Mouse (Mus musculus) layer of hippocampus, adult 9-11 months (tissue): ENCODE measurements around the gene Trim31.

Source experiments
- DNase-seq: peaks from one replicate; pipeline ENCODE4 v3.0.0; 2022

Gene Trim31

GRCm38 (mm10) chr17:36947051-36947819 lies 49.3 kb downstream of the Trim31 start:
- no peak for DNase-seq

GRCm38 (mm10) chr17:36948286-36948685 lies 50.4 kb downstream of the Trim31 start:
- DNase-seq, result no peak

DNA sequence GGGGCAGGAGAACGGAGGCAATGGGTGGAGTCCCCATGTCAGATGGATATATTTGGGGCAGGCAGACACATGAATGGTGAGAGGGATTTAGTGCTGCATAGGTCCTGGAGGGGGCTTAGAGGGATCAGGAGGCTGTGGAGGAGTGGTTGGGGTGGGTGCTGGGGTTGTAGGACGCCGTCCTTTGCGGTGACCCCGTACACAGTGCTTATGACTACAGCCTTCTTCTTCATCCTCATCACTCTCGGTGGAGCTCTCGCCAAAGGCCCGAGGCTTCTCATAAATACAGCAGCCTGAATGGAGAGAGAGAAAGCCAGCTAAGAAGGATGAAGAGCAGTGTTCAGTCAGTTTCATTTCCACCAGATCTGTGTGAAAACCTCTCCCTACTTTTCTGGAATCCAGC lies 51.3 kb downstream of the Trim31 start:
- no peak for DNase-seq

GRCm38 (mm10) chr17:36950981-36951947 lies 53.3 kb downstream of the Trim31 start, which contains the start of gene Ppp1r11:
Gene Ppp1r11 (minus strand): TSS chr17:36951741.
- peak; percentile 97 for DNase-seq

- no peak for DNase-seq
Observed at GRCm38 (mm10) chr17:36952631-36953030, 54.7 kb downstream of the Trim31 start.

DNA sequence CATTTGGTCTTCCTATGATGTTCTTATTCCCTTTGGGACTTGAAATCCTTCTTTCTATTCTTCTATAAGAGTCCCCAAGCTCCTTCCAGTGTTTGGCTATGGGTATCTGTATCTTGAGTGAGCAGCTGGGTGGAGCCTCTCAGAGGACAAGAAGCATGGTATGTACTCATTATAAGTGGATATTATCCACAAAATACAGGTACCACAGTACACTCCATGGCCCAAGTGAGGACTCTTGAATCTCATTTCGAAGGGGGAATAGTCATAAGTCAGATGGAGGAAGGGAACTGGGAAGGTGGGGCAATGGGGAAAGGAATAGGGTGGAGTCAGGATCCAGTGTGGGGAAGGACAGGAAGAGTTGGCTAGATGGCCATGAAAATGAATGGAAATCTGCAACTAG lies 55.1 kb downstream of the Trim31 start:
- DNase-seq, result no peak

DNA sequence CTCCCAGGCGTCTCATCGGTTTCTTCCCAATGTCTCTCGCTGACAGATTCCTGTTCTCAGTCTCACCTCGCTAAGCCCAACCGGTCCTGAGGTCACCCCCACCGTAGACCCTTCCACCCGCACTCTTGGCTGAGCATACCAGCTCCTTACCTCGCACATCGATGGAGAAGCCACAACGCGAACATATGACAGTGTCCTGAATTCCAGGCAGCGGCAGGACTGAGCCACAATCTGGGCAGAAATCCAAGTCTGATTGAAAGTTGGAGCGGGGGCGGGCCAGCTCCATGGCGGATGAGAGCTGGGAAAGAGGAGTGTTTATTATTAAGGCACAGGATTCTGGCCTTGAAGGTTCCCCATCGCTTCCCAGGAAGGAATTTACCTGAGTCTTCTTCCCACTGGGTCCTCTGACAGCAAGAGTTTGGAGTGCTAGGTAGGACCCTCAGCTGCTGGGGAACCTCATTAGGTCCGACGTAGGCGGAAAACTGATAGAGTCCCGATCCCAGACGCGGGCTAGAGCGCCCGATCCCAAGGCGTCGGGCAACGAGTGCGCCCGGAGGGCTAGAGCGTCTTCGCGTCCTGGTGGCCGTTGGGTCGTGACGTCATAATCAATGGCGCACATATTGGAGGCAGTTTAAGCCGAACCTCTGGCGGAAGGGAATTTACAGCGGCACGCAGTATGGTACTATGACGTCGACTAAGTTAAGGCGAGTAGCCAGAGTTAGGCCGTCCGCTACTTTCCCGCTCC lies 60.3 kb downstream of the Trim31 start, which contains the start of the genes Znrd1 and Znrd1as:
Znrd1 (minus strand) TSS at position 561 of the 745 bp plus-strand sequence.
Znrd1as (plus strand) TSS at position 594 of the 745 bp plus-strand sequence.
- DNase-seq, result peak; percentile 97

DNA sequence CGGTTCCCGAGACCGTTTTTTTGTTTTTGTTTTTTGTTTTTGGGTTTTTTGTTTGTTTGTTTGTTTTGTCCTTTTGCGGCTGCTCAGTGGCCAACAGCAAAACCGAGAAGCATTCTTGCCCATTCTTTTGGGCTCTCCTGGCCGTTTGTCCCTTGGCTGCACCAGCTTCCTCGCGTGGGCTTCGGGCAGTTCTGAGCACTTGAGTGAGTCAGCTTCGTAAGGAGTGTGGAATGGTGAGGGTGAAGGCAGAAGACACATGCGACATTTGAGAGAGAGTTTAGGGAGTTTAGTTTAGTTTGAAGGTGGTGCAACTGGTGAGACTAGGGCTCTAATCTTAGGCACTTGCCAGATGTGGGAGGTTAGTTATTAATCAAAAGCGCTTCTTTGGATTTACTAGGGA lies 61.0 kb downstream of the Trim31 start:
- DNase-seq, result no peak
